Mouse (Mus musculus) hindbrain, embryonic 16.5 days (tissue): Measurements from ENCODE around the gene S100a16. TPM values are rescaled to one million over a fixed set of nuclear protein-coding genes. Genes with fewer than 3 reads are reported as not detected.

Experiments
- ATAC-seq: fragments of 200-750 bp; cut with Nextera tagmentation; 2 replicates; pipeline ENCODE4 v1.8.0; 2017; ENCODE audit warnings: moderate TSS enrichment, moderate library complexity
- H3K27ac ChIP-seq: fragments of 300-500 bp; sonication (generic); 2 replicates; pipeline ENCODE4 v1.5.1; 2014; ENCODE audit warnings: low read depth, mild to moderate bottlenecking, control low read depth, low read length, moderate library complexity
- H3K27me3 ChIP-seq: fragments of 300-500 bp; sonication (generic); replicated peaks from 2 replicates; pipeline ENCODE4 v1.6.1; 2014; ENCODE audit warnings: low read length; ENCODE audit not compliant: control insufficient read depth, insufficient read depth
- H3K36me3 ChIP-seq: fragments of 300-500 bp; sonication (generic); 2 replicates; pipeline ENCODE4 v1.6.1; 2014; ENCODE audit warnings: mild to moderate bottlenecking, low read length, moderate library complexity, mixed read lengths; ENCODE audit not compliant: control insufficient read depth, insufficient read depth
- H3K4me1 ChIP-seq: fragments of 300-500 bp; sonication (generic); 2 replicates; pipeline ENCODE4 v1.6.1; 2014; ENCODE audit warnings: low read depth, low read length; ENCODE audit not compliant: control insufficient read depth, insufficient read depth
- H3K4me2 ChIP-seq: fragments of 300-500 bp; sonication (generic); 2 replicates; pipeline ENCODE4 v1.6.1; 2014; ENCODE audit warnings: mild to moderate bottlenecking, low read length, control low read depth, moderate library complexity
- H3K4me3 ChIP-seq: fragments of 300-500 bp; sonication (generic); 2 replicates; pipeline ENCODE4 v1.5.1; 2014; ENCODE audit warnings: mild to moderate bottlenecking, low read length, control low read depth, moderate library complexity
- H3K9ac ChIP-seq: fragments of 300-500 bp; sonication (generic); 2 replicates; pipeline ENCODE4 v1.6.1; 2014; ENCODE audit warnings: low read depth, mild to moderate bottlenecking, control low read depth, low read length, moderate library complexity
- H3K9me3 ChIP-seq: fragments of 300-500 bp; sonication (generic); 2 replicates; pipeline ENCODE4 v1.6.1; 2014; ENCODE audit warnings: mild to moderate bottlenecking, low read length, moderate library complexity; ENCODE audit not compliant: control insufficient read depth
- WGBS: fragments of 180-500 bp; shearing (Covaris S2); extraction: QIAGEN DNeasy Blood & Tissue Kit; methylation state at CpG from one replicate; pipeline ENCODE4 v1.1.7; 2014; 5-methylcytosine and 5-hydroxymethylcytosine counted together
- polyA plus RNA-seq: library from polyadenylated mRNA; unstranded; fragments of >200 nt; fragmentation: Nextera tagmentation; extraction: Ambion mirVana; gene quantifications from 2 replicates; pipeline ENCODE4 v1.2.1, GENCODE M21; 2015

Gene S100a16
- polyA plus RNA-seq, 1 experiment from 2014 or later: 60.8 TPM

DNA sequence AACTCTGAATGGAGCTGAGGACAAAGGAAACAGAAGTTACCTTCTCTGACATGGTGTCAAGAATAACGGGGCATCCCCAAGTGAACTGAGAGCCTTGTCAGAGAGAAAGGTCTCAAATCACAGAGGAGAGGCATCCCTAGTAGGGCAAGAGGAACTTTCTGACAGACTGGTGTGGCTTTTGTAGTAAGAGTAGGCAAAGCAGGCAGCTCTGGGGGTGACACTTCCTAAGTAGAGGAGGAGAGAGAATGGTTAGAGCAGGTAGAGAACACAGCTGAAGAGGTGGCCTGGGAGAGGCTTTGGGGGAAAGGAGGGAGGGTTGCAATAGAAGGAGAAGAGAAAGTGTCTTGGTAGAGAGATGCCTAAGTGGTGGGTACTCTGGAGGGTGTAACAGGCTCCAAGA lies 1.6 kb upstream of the S100a16 start:
- no peaks in the 10 kb centered on the region for H3K4me1 ChIP-seq
- H3K9ac ChIP-seq: no peak overlapping the region
- ATAC-seq: no peak
- no peak overlapping the region for H3K4me3 ChIP-seq
- no peaks in the 10 kb centered on the region for H3K9me3 ChIP-seq
- no peak overlapping the region for H3K4me2 ChIP-seq
- H3K27ac ChIP-seq: no peak overlapping the region
- H3K36me3 ChIP-seq: no peaks in the 10 kb centered on the region
- WGBS: 78% methylated on average over 1 of the region's 1 CpGs
- no peaks in the 10 kb centered on the region for H3K27me3 ChIP-seq

DNA sequence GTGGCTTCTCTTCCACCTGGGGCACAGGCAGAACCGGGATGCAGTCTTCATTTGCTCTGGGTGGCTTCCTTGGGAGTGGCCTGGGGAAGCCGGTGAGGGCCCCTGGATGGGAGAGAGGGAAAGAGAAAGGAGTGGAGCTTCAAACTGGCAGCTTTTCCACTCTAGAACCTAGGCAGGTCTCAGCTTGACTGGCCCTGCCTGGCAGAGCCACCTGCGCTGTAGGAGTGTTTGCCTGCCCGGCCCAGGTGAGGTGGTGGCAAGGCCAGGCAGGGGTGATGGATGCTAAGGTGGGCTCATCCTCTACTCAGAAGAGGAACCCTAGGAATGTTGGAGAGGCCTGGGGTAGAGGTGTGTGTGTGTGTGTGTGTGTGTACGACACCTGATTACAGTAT lies 847 bp downstream of the S100a16 start:
- WGBS: 84% methylated on average over 5 of the region's 5 CpGs
- H3K4me2 ChIP-seq: peak overlapping the region; percentile 37; the same call in 1 of the 2 replicates

DNA sequence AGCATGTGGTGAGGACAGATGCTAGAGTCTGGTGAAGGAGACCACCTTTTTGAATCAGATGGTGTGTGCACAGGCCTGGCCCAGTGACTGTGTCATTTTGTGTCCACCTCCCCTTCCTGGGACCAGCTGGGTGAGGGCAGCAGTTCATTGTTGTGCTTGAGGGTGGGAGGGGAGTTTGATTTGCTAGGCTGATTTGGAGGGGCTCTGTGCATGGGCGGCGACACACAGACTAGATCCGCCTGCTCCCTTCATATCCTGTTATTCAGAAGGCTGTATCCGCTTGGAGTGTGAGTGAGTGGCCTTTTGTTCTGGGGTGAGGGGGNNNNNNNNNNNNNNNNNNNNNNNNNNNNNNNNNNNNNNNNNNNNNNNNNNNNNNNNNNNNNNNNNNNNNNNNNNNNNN lies 3.9 kb downstream of the S100a16 start:
- Histone ChIP-seq H3K9me3 (no peaks in the 10 kb centered on the region), H3K9ac (0 out of 2 replicates have a peak overlapping the region, but pooled peaks have one; percentile 7), H3K4me1 (peaks cover 4% of the 10 kb centered on the region; the same call in 1 of the 2 replicates), H3K27me3 (no peaks in the 10 kb centered on the region), H3K4me2 (peak overlapping the region; percentile 15), H3K27ac (peak overlapping the region; percentile 17; the same call in 1 of the 2 replicates), H3K4me3 (no peak overlapping the region), H3K36me3 (no peaks in the 10 kb centered on the region)
- WGBS: 35% methylated on average over 4 of the region's 4 CpGs
- peak; percentile 68 for ATAC-seq

More for the DNA sequence above, 847 bp downstream of the S100a16 start:
- Histone ChIP-seq H3K4me1 (peaks cover 4% of the 10 kb centered on the region; the same call in 1 of the 2 replicates), H3K4me3 (no peak overlapping the region), H3K36me3 (no peaks in the 10 kb centered on the region), H3K9me3 (no peaks in the 10 kb centered on the region), H3K9ac (no peak overlapping the region; the same call in 1 of the 2 replicates), H3K27me3 (no peaks in the 10 kb centered on the region), H3K27ac (no peak overlapping the region)
- ATAC-seq: no peak

DNA sequence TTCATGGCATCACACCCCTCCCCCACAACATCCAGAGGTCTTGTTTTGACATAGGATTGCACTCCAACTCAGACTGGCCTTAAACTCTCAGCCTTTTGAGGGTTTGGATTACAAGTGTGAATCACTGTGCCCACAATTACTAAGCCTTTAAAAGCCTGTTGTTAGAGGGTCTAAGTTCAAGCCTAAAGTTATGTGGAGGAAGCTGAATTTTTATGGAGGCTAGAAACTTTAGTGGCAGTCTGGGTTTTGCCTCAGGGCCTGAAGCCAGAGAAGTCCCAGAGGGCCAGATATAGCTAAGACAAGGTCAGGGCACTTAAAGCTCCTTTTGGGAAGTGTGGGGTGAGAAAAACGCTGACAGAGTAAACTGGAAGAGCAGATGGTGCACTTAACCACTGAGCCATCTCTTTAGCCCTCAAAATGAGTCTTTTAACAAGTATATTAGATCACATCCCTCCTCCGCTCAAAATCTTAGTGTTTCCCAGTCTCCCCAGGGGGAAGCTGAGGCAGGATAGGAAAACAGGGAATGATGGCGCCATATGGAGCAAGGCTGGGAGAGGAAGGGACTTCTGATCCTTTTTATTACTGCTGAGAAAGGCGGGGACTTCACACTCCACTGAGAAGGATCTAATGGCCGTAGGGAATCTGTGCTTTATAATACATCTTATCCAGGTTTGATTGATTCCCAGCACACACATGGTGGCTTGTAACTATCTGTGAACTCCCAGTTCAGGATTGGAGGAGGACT lies 12.8 kb downstream of the S100a16 start:
- 61% methylated on average over 5 of the region's 5 CpGs for WGBS
- Histone ChIP-seq H3K27me3 (no peaks in the 10 kb centered on the region), H3K9me3 (no peaks in the 10 kb centered on the region), H3K9ac (no peak overlapping the region), H3K27ac (no peak overlapping the region), H3K4me1 (no peaks in the 10 kb centered on the region), H3K4me2 (no peak overlapping the region), H3K36me3 (no peaks in the 10 kb centered on the region), H3K4me3 (no peak overlapping the region)
- ATAC-seq: no peak

DNA sequence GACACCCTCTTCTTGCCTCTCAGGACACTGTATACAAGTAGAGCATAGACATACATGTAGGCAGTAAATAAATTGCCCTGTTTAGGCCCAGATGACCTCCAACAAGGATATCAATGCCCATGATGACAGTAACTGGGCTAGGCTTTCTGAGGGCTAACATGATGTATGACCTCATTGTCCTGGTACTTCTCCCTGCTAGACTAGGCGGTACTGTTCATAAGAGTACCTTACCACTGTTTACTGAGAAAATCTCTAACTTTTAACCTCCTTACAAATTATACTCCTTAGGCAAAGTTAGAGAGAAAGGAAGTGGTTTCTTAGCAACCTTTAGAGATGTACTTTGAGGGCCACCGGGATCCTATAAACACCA lies 13.4 kb downstream of the S100a16 start:
- Histone ChIP-seq H3K27me3 (no peaks in the 10 kb centered on the region), H3K9me3 (no peaks in the 10 kb centered on the region), H3K9ac (no peak overlapping the region), H3K27ac (no peak overlapping the region), H3K36me3 (no peaks in the 10 kb centered on the region), H3K4me1 (no peaks in the 10 kb centered on the region), H3K4me3 (no peak overlapping the region), H3K4me2 (no peak overlapping the region)
- 86% methylated on average over 2 of the region's 2 CpGs for WGBS
- no peak for ATAC-seq

DNA sequence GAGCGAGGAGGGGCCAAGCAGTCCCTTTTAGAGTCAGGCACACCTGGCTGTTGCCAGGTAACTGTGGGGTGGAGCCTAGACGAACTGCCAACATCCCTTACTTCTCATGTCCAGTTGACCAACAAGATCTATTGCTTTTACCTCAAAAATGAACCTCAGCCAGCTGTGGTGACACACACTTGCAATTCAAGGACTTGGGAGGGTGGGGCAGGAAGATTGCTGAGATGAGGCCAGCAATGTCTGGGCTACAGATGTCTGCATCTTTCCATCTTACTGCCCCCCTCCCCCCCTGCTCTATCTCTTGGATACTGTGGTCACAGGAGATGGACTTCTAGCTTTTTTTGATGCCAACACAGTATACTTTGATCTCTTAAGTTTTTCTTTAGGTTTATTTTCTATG lies 15.2 kb downstream of the S100a16 start:
- Histone ChIP-seq H3K27me3 (no peaks in the 10 kb centered on the region), H3K9me3 (no peaks in the 10 kb centered on the region), H3K36me3 (no peaks in the 10 kb centered on the region), H3K4me1 (no peaks in the 10 kb centered on the region), H3K27ac (no peak overlapping the region), H3K4me2 (no peak overlapping the region), H3K9ac (no peak overlapping the region), H3K4me3 (no peak overlapping the region)
- 83% methylated on average over 2 of the region's 2 CpGs for WGBS
- ATAC-seq: no peak

DNA sequence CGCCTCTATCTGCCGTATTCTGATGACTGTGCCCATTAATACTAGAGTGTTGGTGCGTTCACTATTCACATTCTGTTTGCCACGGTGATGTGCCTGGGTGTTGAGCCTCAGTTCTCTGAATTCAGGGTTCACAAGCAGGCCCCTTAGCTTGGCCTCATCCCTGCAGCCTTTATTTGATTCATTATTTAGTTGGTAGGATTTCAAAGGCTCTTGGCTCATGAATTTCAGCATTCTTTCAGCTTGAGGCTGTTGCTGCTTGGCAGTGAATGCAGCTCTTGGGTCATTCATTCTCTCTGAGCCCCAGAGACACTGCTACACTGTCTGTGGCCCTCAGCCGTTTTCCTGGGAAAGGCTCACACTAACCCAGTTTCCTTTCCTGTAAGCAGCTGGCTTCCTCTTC lies 18.9 kb downstream of the S100a16 start:
- no peaks in the 10 kb centered on the region for H3K4me1 ChIP-seq
- H3K27ac ChIP-seq: no peak overlapping the region; the same call in 1 of the 2 replicates
- WGBS: 28% methylated on average over 5 of the region's 5 CpGs
- peak; percentile 95 for ATAC-seq
- no peaks in the 10 kb centered on the region for H3K27me3 ChIP-seq
- H3K9me3 ChIP-seq: no peaks in the 10 kb centered on the region
- no peaks in the 10 kb centered on the region for H3K36me3 ChIP-seq
- H3K9ac ChIP-seq: no peak overlapping the region
- H3K4me3 ChIP-seq: no peak overlapping the region
- H3K4me2 ChIP-seq: no peak overlapping the region

DNA sequence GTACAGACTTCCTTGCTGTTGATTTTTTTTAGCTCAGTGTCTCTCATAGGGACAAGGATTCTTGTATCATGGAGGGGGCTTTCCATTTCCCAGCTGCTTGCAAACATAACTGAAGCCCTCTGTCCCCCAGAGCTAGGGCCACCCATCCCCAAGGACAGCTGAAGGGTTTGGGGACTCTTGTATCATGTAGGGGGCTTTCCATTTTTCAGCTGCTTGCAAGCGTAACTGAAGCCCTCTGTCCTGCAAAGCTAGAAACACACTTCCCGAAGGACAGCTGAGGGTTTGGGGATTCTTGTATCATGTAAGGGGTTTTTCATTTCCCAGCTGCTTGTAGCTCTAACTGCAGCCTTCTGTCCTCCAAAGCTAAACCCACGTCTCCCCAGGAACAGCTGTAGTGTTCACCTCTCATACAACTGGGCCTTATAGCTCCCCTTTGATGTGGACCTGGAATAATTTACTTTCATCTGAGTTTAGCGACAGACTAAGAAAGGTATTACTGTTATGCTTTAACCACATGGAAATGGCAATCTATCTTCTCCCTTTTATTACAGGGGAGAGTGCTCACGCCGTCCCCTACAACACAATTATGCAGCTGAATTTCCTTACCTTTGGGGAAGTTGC lies 23.1 kb downstream of the S100a16 start, which contains the start of gene S100a3:
Gene S100a3, plus strand, starts transcription at position 571 of the 621 bp plus-strand sequence.
- no peaks in the 10 kb centered on the region for H3K9me3 ChIP-seq
- H3K4me3 ChIP-seq: no peak within 1 kb of the TSS
- no peaks in the 10 kb centered on the region for H3K4me1 ChIP-seq
- H3K4me2 ChIP-seq: no peak within 1 kb of the TSS
- H3K9ac ChIP-seq: no peak within 1 kb of the TSS
- 78% methylated on average over 6 of the region's 6 CpGs for WGBS
- H3K36me3 ChIP-seq: no peaks in the 10 kb centered on the region
- no peak for ATAC-seq
- H3K27ac ChIP-seq: no peak within 1 kb of the TSS
- no peaks in the 10 kb centered on the region for H3K27me3 ChIP-seq

DNA sequence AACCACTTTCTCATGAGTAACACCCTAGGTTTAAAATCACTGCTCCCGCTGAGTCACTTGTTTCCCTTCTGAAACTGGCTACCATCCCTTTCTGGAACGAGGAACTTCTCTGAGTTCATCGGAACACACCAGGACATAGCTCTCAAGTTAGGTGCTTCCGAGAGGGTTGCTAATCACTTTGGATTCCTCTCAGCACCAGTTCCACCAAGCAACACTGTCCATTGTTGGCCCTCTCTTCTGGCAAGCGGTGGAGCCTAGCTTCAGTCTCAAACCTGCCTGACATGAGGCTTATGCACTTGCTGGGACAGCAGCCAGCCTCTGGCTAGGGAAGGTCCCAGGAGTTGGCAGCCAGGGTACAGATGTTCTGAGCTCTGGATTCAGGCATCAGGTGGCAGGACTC lies 37.6 kb downstream of the S100a16 start:
- no peak overlapping the region for H3K4me2 ChIP-seq
- no peaks in the 10 kb centered on the region for H3K9me3 ChIP-seq
- H3K36me3 ChIP-seq: no peaks in the 10 kb centered on the region
- H3K9ac ChIP-seq: no peak overlapping the region
- H3K27me3 ChIP-seq: no peaks in the 10 kb centered on the region
- H3K4me1 ChIP-seq: no peaks in the 10 kb centered on the region
- ATAC-seq: no peak
- no peak overlapping the region for H3K4me3 ChIP-seq
- no peak overlapping the region for H3K27ac ChIP-seq
- WGBS: 79% methylated on average over 5 of the region's 5 CpGs
